Mouse (Mus musculus) cerebellum, adult 11 months (tissue): ENCODE results near the gene Hs6st1.

Experiments used
- DNase-seq: peaks from one replicate; pipeline ENCODE4 v3.0.0; 2022

Gene Hs6st1

GRCm38 (mm10) chr1:36090011-36090721 lies 22.0 kb downstream of the Hs6st1 start:
- DNase-seq: no peak

- no peak for DNase-seq
Measured at GRCm38 (mm10) chr1:36090722-36091110, 22.5 kb downstream of the Hs6st1 start.

- no peak for DNase-seq
Measured at GRCm38 (mm10) chr1:36091246-36091645, 23.0 kb downstream of the Hs6st1 start.

GRCm38 (mm10) chr1:36093741-36094140 lies 25.5 kb downstream of the Hs6st1 start:
- DNase-seq: no peak

- no peak for DNase-seq
Measured at GRCm38 (mm10) chr1:36095423-36096272, 27.4 kb downstream of the Hs6st1 start.

GRCm38 (mm10) chr1:36098432-36098831 lies 30.2 kb downstream of the Hs6st1 start:
- DNase-seq: no peak

GRCm38 (mm10) chr1:36100371-36100770 lies 32.2 kb downstream of the Hs6st1 start:
- DNase-seq: no peak

- DNase-seq: no peak
Measured at GRCm38 (mm10) chr1:36105917-36106706, 37.9 kb downstream of the Hs6st1 start.

- no peak for DNase-seq
Measured at GRCm38 (mm10) chr1:36109987-36110386, 41.8 kb downstream of the Hs6st1 start.

GRCm38 (mm10) chr1:36112665-36113064 lies 44.5 kb downstream of the Hs6st1 start:
- no peak for DNase-seq

- DNase-seq: no peak
Measured at GRCm38 (mm10) chr1:36113670-36114069, 45.5 kb downstream of the Hs6st1 start.

- no peak for DNase-seq
Measured at GRCm38 (mm10) chr1:36114844-36115243, 46.6 kb downstream of the Hs6st1 start.

- DNase-seq: no peak
Measured at GRCm38 (mm10) chr1:36116488-36116887, 48.3 kb downstream of the Hs6st1 start.

- DNase-seq: no peak
Measured at GRCm38 (mm10) chr1:36118061-36118685, 50.0 kb downstream of the Hs6st1 start.

GRCm38 (mm10) chr1:36118958-36119357 lies 50.8 kb downstream of the Hs6st1 start:
- DNase-seq: no peak

- no peak for DNase-seq
Measured at GRCm38 (mm10) chr1:36119426-36119825, 51.2 kb downstream of the Hs6st1 start.

GRCm38 (mm10) chr1:36121172-36121571 lies 53.0 kb downstream of the Hs6st1 start:
- no peak for DNase-seq

- no peak for DNase-seq
Measured at GRCm38 (mm10) chr1:36125076-36125475, 56.9 kb downstream of the Hs6st1 start.

GRCm38 (mm10) chr1:36129126-36129525 lies 60.9 kb downstream of the Hs6st1 start:
- DNase-seq: no peak

GRCm38 (mm10) chr1:36129881-36130280 lies 61.7 kb downstream of the Hs6st1 start:
- no peak for DNase-seq

- DNase-seq: no peak
Measured at GRCm38 (mm10) chr1:36130307-36131035, 62.3 kb downstream of the Hs6st1 start.

- DNase-seq: no peak
Measured at GRCm38 (mm10) chr1:36131154-36131553, 63.0 kb downstream of the Hs6st1 start.
